Mouse (Mus musculus): ENCODE data around the gene Zfp239. TPM values are rescaled to one million over a fixed set of nuclear protein-coding genes. Genes with fewer than 3 reads are reported as not detected.
A peak's percentile ranks its signal among the peaks of the same experiment; 100 is the strongest.

Gene Zfp239
- polyA plus RNA-seq, 1 experiment from 2014 or later: 17.3 TPM

- Histone ChIP-seq H3K36me3 (peaks cover 50% of the 10 kb centered on the region), H3K27ac (peak overlapping the region; percentile 96)
- peak; percentile 47 for DNase-seq (ENCODE audit: low spot score)
Measured at GRCm38 (mm10) chr6:117918043-117918442, 56.1 kb downstream of the Zfp239 start.

GRCm38 (mm10) chr6:117920659-117921640, 59.0 kb downstream of the Zfp239 start:
- 71% methylated on average over 3 of the region's 3 CpGs for WGBS
- H3K36me3 ChIP-seq: peaks cover 64% of the 10 kb centered on the region

More at GRCm38 (mm10) chr6:117918043-117918442, 56.1 kb downstream of the Zfp239 start:
- no peaks in the 10 kb centered on the region for H3K9me3 ChIP-seq (replicated peaks)
- no peaks in the 10 kb centered on the region for H3K27me3 ChIP-seq (ENCODE audit: low read depth, poor library complexity, severe bottlenecking)
- WGBS: 49% methylated on average over 5 of the region's 5 CpGs
- peaks cover 35% of the 10 kb centered on the region for H3K4me1 ChIP-seq
- H3K4me3 ChIP-seq: peak overlapping the region; percentile 62

GRCm38 (mm10) chr6:117922041-117922440, 60.1 kb downstream of the Zfp239 start:
- Histone ChIP-seq H3K27me3 (ENCODE audit: low read depth, poor library complexity, severe bottlenecking) (no peaks in the 10 kb centered on the region), H3K4me1 (peaks cover 20% of the 10 kb centered on the region), H3K36me3 (peaks cover 75% of the 10 kb centered on the region), H3K9me3 (replicated peaks) (no peaks in the 10 kb centered on the region), H3K27ac (no peak overlapping the region), H3K4me3 (no peak overlapping the region)
- DNase-seq (ENCODE audit: low spot score): no peak
- 93% methylated on average over 3 of the region's 3 CpGs for WGBS

More at GRCm38 (mm10) chr6:117920659-117921640, 59.0 kb downstream of the Zfp239 start:
- Histone ChIP-seq H3K4me1 (peaks cover 26% of the 10 kb centered on the region), H3K27me3 (ENCODE audit: low read depth, poor library complexity, severe bottlenecking) (no peaks in the 10 kb centered on the region), H3K9me3 (replicated peaks) (no peaks in the 10 kb centered on the region), H3K27ac (no peak overlapping the region), H3K4me3 (0 out of 2 replicates have a peak overlapping the region, but pooled peaks have one; percentile 1)
- DNase-seq (ENCODE audit: low spot score): no peak

Other genes starting within 250 kb of the Zfp239 start
- 99.2 and 128 TPM in 2 replicates for gene Zfp637, start 20.9 kb upstream of the Zfp239 start, polyA plus RNA-seq (2016; fragmentation: Nextera tagmentation; extraction: Ambion mirVana)
- 907 and 916 TPM in 2 replicates for gene Hnrnpf, start 38.2 kb downstream of the Zfp239 start, polyA plus RNA-seq (2016; fragmentation: Nextera tagmentation; extraction: Ambion mirVana)
- 3.4 and 3.6 TPM in 2 replicates for gene Fxyd4, start 75.6 kb downstream of the Zfp239 start, polyA plus RNA-seq (2016; fragmentation: Nextera tagmentation; extraction: Ambion mirVana)
- gene Rasgef1a, start 149.3 kb downstream of the Zfp239 start, polyA plus RNA-seq (2016; fragmentation: Nextera tagmentation; extraction: Ambion mirVana): not detected in 2 replicates